Mouse (Mus musculus) testis, adult 2 months (tissue): ENCODE results near the gene Cmbl.

Experiments used
- CTCF ChIP-seq: fragments of 200-500 bp; IDR thresholded peaks from 2 replicates; pipeline ENCODE4 v1.5.1; 2012; ENCODE audit warnings: low read depth, mild to moderate bottlenecking, inconsistent platforms, low read length, moderate library complexity; ENCODE audit not compliant: control insufficient read depth, insufficient read depth, insufficient replicate concordance
- POLR2A ChIP-seq: fragments of 200-500 bp; IDR thresholded peaks from 2 replicates; pipeline ENCODE4 v1.6.1; 2012; ENCODE audit warnings: low read depth, mild to moderate bottlenecking, inconsistent platforms, low read length, moderate library complexity; ENCODE audit not compliant: control insufficient read depth

DNA sequence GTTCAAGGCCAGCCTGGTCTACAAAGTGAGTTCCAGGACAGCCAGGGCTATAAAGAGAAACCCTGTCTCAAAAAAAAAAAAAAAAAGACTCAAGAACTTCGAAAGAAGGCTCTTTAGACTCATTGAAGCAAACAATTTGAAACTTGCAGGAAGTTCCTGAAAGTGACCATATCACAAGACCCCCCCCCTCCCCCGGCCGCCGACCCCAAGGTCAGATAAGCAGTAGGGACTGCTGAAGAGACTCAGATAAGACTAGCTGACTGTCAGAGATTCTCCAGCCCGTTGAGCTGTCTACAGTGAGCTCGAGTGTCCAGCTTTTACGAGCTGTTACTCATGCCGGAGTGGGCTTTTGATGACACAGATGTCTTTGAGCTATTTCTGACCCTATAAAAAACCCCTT is 2.3 kb upstream of the Cmbl start:
- no peak for TF ChIP-seq CTCF
- no peak for TF ChIP-seq POLR2A
